Mouse (Mus musculus) liver, adult 2 months (tissue): ENCODE results near the gene Pde4d.

Source experiments
- CTCF ChIP-seq: fragments of 200-500 bp; IDR thresholded peaks from 2 replicates; pipeline ENCODE4 v1.5.1; 2011; ENCODE audit warnings: low read depth, low read length, control low read depth
- POLR2A ChIP-seq: fragments of 200-500 bp; IDR thresholded peaks from 2 replicates; pipeline ENCODE4 v1.6.1; 2011; ENCODE audit warnings: low read length, control low read depth; ENCODE audit not compliant: insufficient read depth; ENCODE audit errors: extremely low read depth

GRCm38 (mm10) chr13:108528343-108528742, 78.6 kb downstream of the Pde4d start:
- TF ChIP-seq POLR2A = no peak
- no peak for TF ChIP-seq CTCF
